Mouse (Mus musculus) liver, embryonic 16.5 days (tissue): ENCODE measurements at regions not wholly inside any gene's neighbourhood (a gene's known extent, or its start where the extent isn't known, plus 50 kb on each side); places are given as distances from the start of the nearest gene placed in this dataset.
"Not testable (repeated sequence)": the region's sequence is repeated elsewhere in the genome, so short reads cannot be mapped to it uniquely, and the experiment has no call there.

Source experiments
- ATAC-seq: fragments of 200-750 bp; cut with Nextera tagmentation; 2 replicates; pipeline ENCODE4 v1.8.0; 2017; ENCODE audit warnings: low read depth, mild to moderate bottlenecking, moderate number of reproducible peaks, moderate library complexity
- H3K27ac ChIP-seq: fragments of 300-500 bp; sonication (generic); 2 replicates; pipeline ENCODE4 v1.5.1; 2014; ENCODE audit warnings: mild to moderate bottlenecking, low read length
- H3K27me3 ChIP-seq: fragments of 300-500 bp; sonication (generic); 2 replicates; pipeline ENCODE4 v1.6.1; 2014; ENCODE audit warnings: low read depth, low read length, mixed read lengths; ENCODE audit not compliant: control insufficient read depth, insufficient read depth
- H3K36me3 ChIP-seq: fragments of 300-500 bp; sonication (generic); 2 replicates; pipeline ENCODE4 v1.6.1; 2014; ENCODE audit warnings: mild to moderate bottlenecking; ENCODE audit not compliant: control insufficient read depth, insufficient read depth
- H3K4me1 ChIP-seq: fragments of 300-500 bp; sonication (generic); 2 replicates; pipeline ENCODE4 v1.6.1; 2014; ENCODE audit warnings: low read depth, low read length, mixed read lengths; ENCODE audit not compliant: control insufficient read depth
- H3K4me2 ChIP-seq: fragments of 300-500 bp; sonication (generic); 2 replicates; pipeline ENCODE4 v1.6.1; 2014; ENCODE audit warnings: low read depth, low read length, mixed read lengths
- H3K4me3 ChIP-seq: fragments of 300-500 bp; sonication (generic); 2 replicates; pipeline ENCODE4 v1.5.1; 2014; ENCODE audit warnings: low read depth, mild to moderate bottlenecking, low read length
- H3K9ac ChIP-seq: fragments of 300-500 bp; sonication (generic); 2 replicates; pipeline ENCODE4 v1.6.1; 2014; ENCODE audit warnings: low read depth, low read length
- H3K9me3 ChIP-seq: fragments of 300-500 bp; sonication (generic); replicated peaks from 2 replicates; pipeline ENCODE4 v1.6.1; 2016; ENCODE audit warnings: low read length; ENCODE audit not compliant: control insufficient read depth
- WGBS: fragments of 180-500 bp; shearing (Covaris S2); extraction: QIAGEN DNeasy Blood & Tissue Kit; methylation state at CpG from one replicate; pipeline ENCODE4 v1.1.7; 2014; ENCODE audit not compliant: insufficient replicate concordance; 5-methylcytosine and 5-hydroxymethylcytosine counted together

DNA sequence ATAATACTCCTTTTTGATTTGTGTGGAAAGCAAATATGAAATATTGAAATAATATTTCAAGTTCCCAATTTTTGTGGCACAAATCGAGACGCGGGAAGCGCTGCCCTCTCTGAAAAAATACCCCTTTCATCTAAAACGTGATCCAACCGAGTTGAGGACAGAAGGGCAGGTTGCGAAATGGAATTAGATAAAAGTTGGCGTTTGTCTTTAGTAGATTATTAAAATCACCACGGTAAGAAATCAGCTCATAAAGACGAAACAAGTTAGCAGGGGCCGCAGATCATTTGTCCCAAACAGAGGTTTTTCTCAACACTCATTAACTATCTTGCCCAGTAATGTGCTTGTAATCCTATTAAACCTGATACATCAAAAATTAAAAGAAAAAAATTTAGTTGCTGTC lies 364.2 kb upstream of the Fign start:
- Histone ChIP-seq H3K9ac (no peak overlapping the region), H3K4me3 (no peak overlapping the region), H3K9me3 (no peaks in the 10 kb centered on the region), H3K27ac (no peak overlapping the region), H3K36me3 (no peaks in the 10 kb centered on the region), H3K4me1 (no peaks in the 10 kb centered on the region), H3K4me2 (no peak overlapping the region), H3K27me3 (no peaks in the 10 kb centered on the region)
- WGBS: 61% methylated on average over 11 of the region's 11 CpGs
- no peak for ATAC-seq

DNA sequence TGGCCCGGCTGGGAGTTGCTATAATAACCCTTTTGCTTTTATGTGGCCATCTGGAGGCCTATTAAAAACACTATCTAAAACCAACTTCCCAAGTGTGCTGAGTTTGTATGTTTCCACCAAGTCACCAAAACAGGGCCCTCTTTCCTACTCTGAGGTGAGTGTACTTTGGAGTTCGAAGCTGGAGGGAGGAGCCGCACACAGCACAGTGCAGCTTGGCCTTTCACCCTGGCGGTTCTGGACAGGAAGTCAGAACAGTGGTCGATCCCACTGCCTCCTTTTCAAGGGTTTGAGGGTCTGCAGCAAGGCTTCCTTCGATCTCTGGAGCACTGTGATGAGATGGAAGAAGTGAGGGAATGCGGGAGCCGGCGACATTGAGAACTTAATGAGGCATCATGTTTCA lies 363.8 kb upstream of the Fign start:
- Histone ChIP-seq H3K4me2 (no peak overlapping the region), H3K36me3 (no peaks in the 10 kb centered on the region), H3K9ac (no peak overlapping the region), H3K9me3 (no peaks in the 10 kb centered on the region), H3K4me1 (no peaks in the 10 kb centered on the region), H3K27ac (no peak overlapping the region), H3K27me3 (no peaks in the 10 kb centered on the region), H3K4me3 (no peak overlapping the region)
- no peak for ATAC-seq
- WGBS: 60% methylated on average over 9 of the region's 9 CpGs

DNA sequence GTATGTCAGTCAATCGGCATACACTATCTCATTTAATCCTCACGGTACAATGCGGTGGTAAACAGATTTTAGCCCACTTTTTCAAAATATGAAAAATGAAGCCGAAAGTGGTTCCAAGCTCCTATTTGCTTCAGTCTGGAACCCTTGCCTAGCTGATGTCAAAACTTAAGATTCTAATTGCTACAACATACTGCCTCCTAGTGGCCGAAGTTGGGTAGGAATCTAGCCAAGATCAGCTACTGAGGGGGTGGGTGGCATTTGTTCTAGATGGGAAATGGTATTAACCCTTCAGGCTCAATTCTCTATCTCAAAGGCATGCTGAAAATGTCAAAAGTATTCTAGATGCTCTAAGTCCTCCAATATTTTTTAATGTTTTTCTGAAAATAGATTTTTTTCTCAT lies 360.3 kb upstream of the Fign start:
- Histone ChIP-seq H3K27me3 (no peaks in the 10 kb centered on the region), H3K9ac (no peak overlapping the region), H3K4me3 (no peak overlapping the region), H3K9me3 (no peaks in the 10 kb centered on the region), H3K36me3 (no peaks in the 10 kb centered on the region), H3K4me1 (no peaks in the 10 kb centered on the region), H3K4me2 (no peak overlapping the region), H3K27ac (no peak overlapping the region)
- 50% methylated on average over 5 of the region's 5 CpGs for WGBS
- ATAC-seq: no peak

DNA sequence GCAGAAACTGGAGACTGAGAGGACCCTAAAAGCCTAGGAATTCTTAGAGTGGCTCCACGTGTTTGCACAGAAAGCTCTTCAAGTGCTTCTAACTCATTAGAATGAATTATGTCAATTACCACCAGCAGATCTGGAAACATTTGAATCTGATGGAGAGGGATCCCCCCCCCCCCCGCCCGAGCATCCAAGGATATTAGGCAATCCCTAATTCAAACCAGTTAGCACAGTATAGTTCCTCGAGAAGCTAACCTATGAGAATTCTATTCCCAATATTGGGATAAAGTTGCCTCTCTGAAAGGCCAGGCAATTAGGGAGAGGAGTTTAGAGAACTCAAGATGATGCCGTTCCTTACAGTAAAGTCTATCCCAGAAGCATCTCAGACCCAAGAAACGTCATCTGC lies 354.9 kb upstream of the Fign start:
- 62% methylated on average over 6 of the region's 6 CpGs for WGBS
- no peak for ATAC-seq
- H3K36me3 ChIP-seq: no peaks in the 10 kb centered on the region
- H3K4me3 ChIP-seq: no peak overlapping the region
- no peaks in the 10 kb centered on the region for H3K9me3 ChIP-seq
- no peaks in the 10 kb centered on the region for H3K27me3 ChIP-seq
- no peak overlapping the region for H3K27ac ChIP-seq
- no peaks in the 10 kb centered on the region for H3K4me1 ChIP-seq
- H3K9ac ChIP-seq: no peak overlapping the region
- H3K4me2 ChIP-seq: no peak overlapping the region

DNA sequence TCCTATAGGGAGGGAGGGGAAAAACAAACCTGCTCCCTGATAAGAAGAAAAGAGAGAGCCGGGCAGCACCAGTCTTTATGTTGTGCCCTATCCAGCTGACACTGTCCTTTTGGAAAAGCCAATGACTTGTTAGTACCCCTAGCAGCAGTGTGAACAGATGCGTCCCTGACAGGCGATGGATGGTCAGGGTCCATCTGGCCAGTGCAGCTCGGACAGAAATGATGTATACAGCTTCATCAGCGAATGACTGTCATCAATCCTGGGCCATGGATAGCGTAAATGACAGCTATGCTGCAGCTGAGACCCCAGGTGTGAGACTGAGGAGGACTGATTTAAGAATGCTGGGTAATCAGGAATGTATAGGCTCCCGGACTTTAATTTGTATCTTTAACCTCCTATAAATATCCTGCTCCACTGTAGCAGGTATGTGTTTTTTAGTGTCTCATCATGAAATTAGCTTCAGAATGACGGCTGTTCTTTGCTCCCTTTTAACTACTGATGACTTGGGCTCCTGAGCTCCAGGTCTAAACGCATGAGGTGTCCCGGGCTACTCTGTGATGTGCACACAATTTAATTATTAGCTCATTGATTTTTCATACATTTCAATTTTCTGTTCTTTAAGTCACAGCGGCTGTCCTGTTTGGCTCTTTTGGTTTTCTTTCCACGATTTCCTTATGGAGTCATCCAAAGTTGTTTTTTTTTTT lies 353.9 kb upstream of the Fign start:
- H3K27ac ChIP-seq: no peak overlapping the region
- no peak for ATAC-seq
- 63% methylated on average over 12 of the region's 12 CpGs for WGBS
- H3K27me3 ChIP-seq: no peaks in the 10 kb centered on the region
- H3K36me3 ChIP-seq: no peaks in the 10 kb centered on the region
- H3K9ac ChIP-seq: no peak overlapping the region
- H3K4me2 ChIP-seq: no peak overlapping the region
- H3K4me1 ChIP-seq: no peaks in the 10 kb centered on the region
- no peaks in the 10 kb centered on the region for H3K9me3 ChIP-seq
- H3K4me3 ChIP-seq: no peak overlapping the region

DNA sequence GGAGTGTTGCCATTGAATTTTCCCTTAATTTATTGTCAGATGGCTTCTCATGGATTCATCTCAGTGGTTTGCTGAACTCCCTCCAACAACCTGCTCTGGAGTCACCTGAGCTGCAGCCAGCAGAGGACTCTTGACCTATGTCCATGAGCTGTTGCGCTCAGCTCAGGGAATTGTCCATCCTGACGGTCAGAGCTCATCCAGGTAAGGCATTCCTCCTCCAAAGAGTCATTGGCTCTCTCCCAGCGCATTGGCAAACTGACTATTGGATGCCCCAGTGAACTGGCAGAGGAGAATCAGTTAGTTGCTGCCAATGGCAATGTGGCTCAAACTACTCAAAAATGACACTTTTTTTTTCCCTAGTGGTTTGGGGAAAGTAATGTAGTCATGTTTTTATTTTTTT lies 345.3 kb upstream of the Fign start:
- H3K9ac ChIP-seq: no peak overlapping the region
- H3K4me2 ChIP-seq: no peak overlapping the region
- WGBS: 78% methylated on average over 3 of the region's 3 CpGs
- H3K36me3 ChIP-seq: no peaks in the 10 kb centered on the region
- no peak for ATAC-seq
- no peak overlapping the region for H3K4me3 ChIP-seq
- no peaks in the 10 kb centered on the region for H3K4me1 ChIP-seq
- H3K27ac ChIP-seq: no peak overlapping the region
- H3K27me3 ChIP-seq: no peaks in the 10 kb centered on the region
- H3K9me3 ChIP-seq: no peaks in the 10 kb centered on the region

DNA sequence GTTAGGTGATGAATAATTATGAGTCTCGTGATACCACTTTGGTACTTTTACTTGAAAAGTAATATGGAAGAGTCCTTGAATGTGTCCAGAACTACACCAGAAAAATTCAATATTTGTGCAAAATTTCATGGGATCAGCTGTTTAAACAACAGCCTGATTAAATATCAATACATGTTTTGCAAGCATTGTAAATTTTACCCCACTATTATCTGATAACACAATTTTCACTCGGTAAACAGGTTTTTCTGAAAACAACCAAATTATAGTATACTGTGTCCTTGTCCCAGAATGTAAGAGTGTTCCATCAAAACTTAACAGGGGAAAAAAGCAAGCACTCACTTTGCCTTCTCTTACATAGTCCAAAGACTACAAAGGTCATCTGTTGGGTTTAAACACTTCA lies 343.1 kb upstream of the Fign start:
- Histone ChIP-seq H3K4me2 (no peak overlapping the region), H3K9me3 (no peaks in the 10 kb centered on the region), H3K27me3 (no peaks in the 10 kb centered on the region), H3K4me1 (no peaks in the 10 kb centered on the region), H3K36me3 (no peaks in the 10 kb centered on the region), H3K9ac (no peak overlapping the region), H3K4me3 (no peak overlapping the region), H3K27ac (no peak overlapping the region)
- no peak for ATAC-seq
- WGBS: 69% methylated on average over 2 of the region's 2 CpGs

DNA sequence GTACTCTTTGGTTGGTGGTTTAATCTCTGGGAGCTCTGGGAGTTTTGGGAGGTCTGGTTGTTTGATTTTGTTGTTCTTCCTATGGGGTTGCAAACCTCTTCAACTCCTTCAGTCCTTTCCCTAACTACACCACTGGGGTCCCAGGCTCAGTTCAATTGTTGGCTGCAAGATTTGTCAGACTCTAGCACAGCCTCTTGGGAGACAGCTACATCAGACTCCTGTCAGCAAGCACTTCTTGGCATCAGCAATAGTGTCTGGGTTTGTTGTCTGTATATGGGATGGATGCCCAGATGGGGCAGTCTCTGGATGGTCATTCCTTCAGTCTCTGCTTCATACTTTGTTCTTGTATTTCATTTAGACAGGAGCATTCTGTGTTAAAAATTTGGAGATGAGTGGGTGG lies 319.3 kb upstream of the Fign start:
- not testable (repeated sequence) for H3K36me3 ChIP-seq, H3K4me2 ChIP-seq, H3K9ac ChIP-seq, H3K27me3 ChIP-seq, H3K4me3 ChIP-seq, H3K4me1 ChIP-seq, ATAC-seq, H3K27ac ChIP-seq, H3K9me3 ChIP-seq

DNA sequence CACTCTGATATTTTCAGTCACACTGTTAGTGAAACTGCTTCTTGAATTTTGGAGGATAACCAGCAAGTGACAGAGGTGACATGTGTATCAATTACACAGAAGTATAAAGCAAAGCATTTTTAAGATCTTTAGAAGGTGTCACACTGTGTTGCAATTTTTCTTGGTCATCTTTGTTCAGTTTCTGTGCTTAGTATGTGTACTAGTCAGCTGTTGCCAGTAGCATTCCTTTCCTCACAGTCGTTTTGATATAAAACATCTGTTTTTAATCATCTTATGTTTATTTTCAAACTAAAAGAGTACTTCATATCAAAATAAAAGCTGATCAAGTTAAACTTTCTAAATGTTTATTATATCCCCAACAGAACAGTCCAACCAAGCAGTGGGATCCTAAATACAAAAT lies 316.0 kb upstream of the Fign start:
- Histone ChIP-seq H3K4me1 (no peaks in the 10 kb centered on the region), H3K4me2 (no peak overlapping the region), H3K4me3 (no peak overlapping the region), H3K27ac (no peak overlapping the region), H3K9me3 (no peaks in the 10 kb centered on the region), H3K9ac (no peak overlapping the region), H3K36me3 (no peaks in the 10 kb centered on the region), H3K27me3 (no peaks in the 10 kb centered on the region)
- ATAC-seq: no peak
- 43% methylated on average over 1 of the region's 1 CpGs for WGBS

DNA sequence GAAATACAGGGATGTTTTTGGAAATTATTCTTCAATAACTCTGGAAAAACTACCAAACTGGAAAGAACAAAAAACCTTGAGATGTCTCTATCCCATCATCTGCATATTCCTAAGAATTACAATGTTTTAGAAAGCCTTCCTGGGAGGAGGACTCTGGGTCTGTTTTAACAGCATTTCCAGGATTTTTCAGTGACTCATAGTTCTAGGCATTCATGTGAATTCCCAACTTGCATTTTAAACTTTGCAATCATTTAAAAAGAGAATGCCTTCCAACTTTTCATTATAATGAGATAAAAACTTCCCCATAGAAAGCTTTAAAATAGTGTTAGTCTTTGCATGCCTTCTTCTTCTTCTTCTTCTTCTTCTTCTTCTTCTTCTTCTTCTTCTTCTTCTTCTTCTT lies 315.4 kb upstream of the Fign start:
- no peak overlapping the region for H3K4me2 ChIP-seq
- no peaks in the 10 kb centered on the region for H3K4me1 ChIP-seq
- H3K9me3 ChIP-seq: no peaks in the 10 kb centered on the region
- H3K9ac ChIP-seq: no peak overlapping the region
- H3K4me3 ChIP-seq: no peak overlapping the region
- no peaks in the 10 kb centered on the region for H3K27me3 ChIP-seq
- H3K36me3 ChIP-seq: no peaks in the 10 kb centered on the region
- no peak for ATAC-seq
- H3K27ac ChIP-seq: no peak overlapping the region
